Mouse (Mus musculus): ENCODE measurements around the gene Psmd1. TPM values are rescaled to one million over a fixed set of nuclear protein-coding genes. Genes with fewer than 3 reads are reported as not detected.

Psmd1 gene
- total and polyA plus RNA-seq, 2 experiments = 57.3 to 81.6 TPM

DNA sequence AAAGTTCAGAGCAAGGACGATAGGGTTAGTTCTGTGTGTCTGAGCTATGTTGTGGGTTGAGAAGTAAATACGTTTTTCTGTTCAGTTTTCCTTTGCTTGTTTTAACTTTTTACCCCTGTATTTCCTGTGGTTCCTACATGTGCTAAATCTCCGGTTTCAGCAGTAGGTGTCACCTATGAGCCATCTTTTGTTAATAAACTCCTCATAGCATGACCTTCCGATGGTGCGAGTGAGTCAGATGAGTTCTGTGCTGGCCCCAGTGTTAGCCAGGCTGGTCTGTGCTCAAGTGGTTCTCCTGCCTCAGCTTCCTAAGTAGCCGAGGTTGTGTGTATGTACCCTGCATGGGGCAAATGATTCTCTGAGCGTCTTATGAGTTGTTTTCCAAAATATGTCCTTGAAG is 30.2 kb downstream of the Psmd1 start:
- H3K4me3 ChIP-seq (ENCODE audit: insufficient read depth, low read depth, low read length) = no peak overlapping the region
- no peak for DNase-seq (ENCODE audit: extremely low read depth, low read depth, low spot score)
- H3K27ac ChIP-seq (replicated peaks; ENCODE audit: insufficient read depth, low read depth, low read length) = no peak overlapping the region
- H3K79me2 ChIP-seq (ENCODE audit: control insufficient read depth, insufficient read depth, low read length) = no peaks in the 10 kb centered on the region; the same call in 1 of the 2 replicates
- TF ChIP-seq CTCF (IDR thresholded peaks at IDR 0.05; ENCODE audit: low read depth, low read length) (no peak), POLR2A (IDR thresholded peaks at IDR 0.05; ENCODE audit: extremely low read depth, insufficient read depth, low read length) (no peak)
- peaks cover 60% of the 10 kb centered on the region for H3K36me3 ChIP-seq (ENCODE audit: control insufficient read depth, insufficient read depth, low read length)
- no peaks in the 10 kb centered on the region for H3K27me3 ChIP-seq (ENCODE audit: control insufficient read depth, insufficient read depth, low read length)
- no peak overlapping the region for H3K9ac ChIP-seq (ENCODE audit: low read depth, low read length)
- WGBS = 83% methylated on average over 7 of the region's 7 CpGs
- no peaks in the 10 kb centered on the region for H3K4me1 ChIP-seq (ENCODE audit: control insufficient read depth, insufficient read depth, low read length)

GRCm38 (mm10) chr1:86105054-86105453 is 40.9 kb downstream of the Psmd1 start:
- Histone ChIP-seq H3K9ac (ENCODE audit: low read depth, low read length) (no peak overlapping the region), H3K27ac (replicated peaks; ENCODE audit: insufficient read depth, low read depth, low read length) (no peak overlapping the region), H3K79me2 (ENCODE audit: control insufficient read depth, insufficient read depth, low read length) (peaks cover 3% of the 10 kb centered on the region; the same call in 1 of the 2 replicates), H3K27me3 (ENCODE audit: control insufficient read depth, insufficient read depth, low read length) (no peaks in the 10 kb centered on the region), H3K4me1 (ENCODE audit: control insufficient read depth, insufficient read depth, low read length) (no peaks in the 10 kb centered on the region), H3K36me3 (ENCODE audit: control insufficient read depth, insufficient read depth, low read length) (peaks cover 27% of the 10 kb centered on the region), H3K4me3 (ENCODE audit: insufficient read depth, low read depth, low read length) (no peak overlapping the region)
- WGBS = 100% methylated on average over 1 of the region's 1 CpGs
- TF ChIP-seq CTCF (IDR thresholded peaks at IDR 0.05; ENCODE audit: low read depth, low read length) (no peak), POLR2A (IDR thresholded peaks at IDR 0.05; ENCODE audit: extremely low read depth, insufficient read depth, low read length) (no peak)
- DNase-seq (ENCODE audit: extremely low read depth, low read depth, low spot score) = no peak

- WGBS = 68% methylated on average over 6 of the region's 6 CpGs
- Histone ChIP-seq H3K36me3 (ENCODE audit: control insufficient read depth, insufficient read depth, low read length) (peaks cover 18% of the 10 kb centered on the region), H3K27ac (replicated peaks; ENCODE audit: insufficient read depth, low read depth, low read length) (no peak within 1 kb of the TSS), H3K9ac (ENCODE audit: low read depth, low read length) (no peak within 1 kb of the TSS), H3K4me3 (ENCODE audit: insufficient read depth, low read depth, low read length) (no peak within 1 kb of the TSS), H3K79me2 (ENCODE audit: control insufficient read depth, insufficient read depth, low read length) (no peaks in the 10 kb centered on the region), H3K27me3 (ENCODE audit: control insufficient read depth, insufficient read depth, low read length) (no peaks in the 10 kb centered on the region), H3K4me1 (ENCODE audit: control insufficient read depth, insufficient read depth, low read length) (no peaks in the 10 kb centered on the region)
- DNase-seq (ENCODE audit: extremely low read depth, low read depth, low spot score) = no peak
- TF ChIP-seq POLR2A (IDR thresholded peaks at IDR 0.05; ENCODE audit: extremely low read depth, insufficient read depth, low read length) (no peak), CTCF (IDR thresholded peaks at IDR 0.05; ENCODE audit: low read depth, low read length) (no peak)
Measured at GRCm38 (mm10) chr1:86111779-86112178, 47.6 kb downstream of the Psmd1 start, which contains the start of gene Htr2b. Gene Htr2b, minus strand, starts transcription at chr1:86111970.

GRCm38 (mm10) chr1:86114141-86114540 is 50.0 kb downstream of the Psmd1 start:
- no peak for DNase-seq (ENCODE audit: extremely low read depth, low read depth, low spot score)
- no peaks in the 10 kb centered on the region for H3K79me2 ChIP-seq (ENCODE audit: control insufficient read depth, insufficient read depth, low read length)
- no peaks in the 10 kb centered on the region for H3K27me3 ChIP-seq (ENCODE audit: control insufficient read depth, insufficient read depth, low read length)
- TF ChIP-seq POLR2A (IDR thresholded peaks at IDR 0.05; ENCODE audit: extremely low read depth, insufficient read depth, low read length) (no peak), CTCF (IDR thresholded peaks at IDR 0.05; ENCODE audit: low read depth, low read length) (no peak)
- 91% methylated on average over 3 of the region's 3 CpGs for WGBS
- no peak overlapping the region for H3K4me3 ChIP-seq (ENCODE audit: insufficient read depth, low read depth, low read length)
- peaks cover 22% of the 10 kb centered on the region for H3K36me3 ChIP-seq (ENCODE audit: control insufficient read depth, insufficient read depth, low read length)
- H3K27ac ChIP-seq (replicated peaks; ENCODE audit: insufficient read depth, low read depth, low read length) = no peak overlapping the region
- H3K4me1 ChIP-seq (ENCODE audit: control insufficient read depth, insufficient read depth, low read length) = no peaks in the 10 kb centered on the region
- no peak overlapping the region for H3K9ac ChIP-seq (ENCODE audit: low read depth, low read length)

GRCm38 (mm10) chr1:86119549-86119948 is 55.4 kb downstream of the Psmd1 start:
- TF ChIP-seq CTCF (IDR thresholded peaks at IDR 0.05; ENCODE audit: low read depth, low read length) (no peak), POLR2A (IDR thresholded peaks at IDR 0.05; ENCODE audit: extremely low read depth, insufficient read depth, low read length) (no peak)
- Histone ChIP-seq H3K27me3 (ENCODE audit: control insufficient read depth, insufficient read depth, low read length) (no peaks in the 10 kb centered on the region), H3K4me1 (ENCODE audit: control insufficient read depth, insufficient read depth, low read length) (no peaks in the 10 kb centered on the region), H3K79me2 (ENCODE audit: control insufficient read depth, insufficient read depth, low read length) (peaks cover 4% of the 10 kb centered on the region; the same call in 1 of the 2 replicates), H3K36me3 (ENCODE audit: control insufficient read depth, insufficient read depth, low read length) (peaks cover 49% of the 10 kb centered on the region), H3K9ac (ENCODE audit: low read depth, low read length) (no peak overlapping the region), H3K27ac (replicated peaks; ENCODE audit: insufficient read depth, low read depth, low read length) (no peak overlapping the region), H3K4me3 (ENCODE audit: insufficient read depth, low read depth, low read length) (no peak overlapping the region)
- WGBS = 96% methylated on average over 4 of the region's 4 CpGs
- DNase-seq (ENCODE audit: extremely low read depth, low read depth, low spot score) = no peak

GRCm38 (mm10) chr1:86126036-86126435 is 61.8 kb downstream of the Psmd1 start:
- TF ChIP-seq POLR2A (IDR thresholded peaks at IDR 0.05; ENCODE audit: extremely low read depth, insufficient read depth, low read length) (no peak), CTCF (IDR thresholded peaks at IDR 0.05; ENCODE audit: low read depth, low read length) (no peak)
- no peak overlapping the region for H3K4me3 ChIP-seq (ENCODE audit: insufficient read depth, low read depth, low read length)
- no peaks in the 10 kb centered on the region for H3K27me3 ChIP-seq (ENCODE audit: control insufficient read depth, insufficient read depth, low read length)
- H3K36me3 ChIP-seq (ENCODE audit: control insufficient read depth, insufficient read depth, low read length) = peaks cover 75% of the 10 kb centered on the region
- H3K79me2 ChIP-seq (ENCODE audit: control insufficient read depth, insufficient read depth, low read length) = no peaks in the 10 kb centered on the region
- no peak overlapping the region for H3K27ac ChIP-seq (replicated peaks; ENCODE audit: insufficient read depth, low read depth, low read length)
- no peak overlapping the region for H3K9ac ChIP-seq (ENCODE audit: low read depth, low read length)
- H3K4me1 ChIP-seq (ENCODE audit: control insufficient read depth, insufficient read depth, low read length) = no peaks in the 10 kb centered on the region
- DNase-seq (ENCODE audit: extremely low read depth, low read depth, low spot score) = no peak
- 98% methylated on average over 2 of the region's 2 CpGs for WGBS
